In the genomic region with DNA sequence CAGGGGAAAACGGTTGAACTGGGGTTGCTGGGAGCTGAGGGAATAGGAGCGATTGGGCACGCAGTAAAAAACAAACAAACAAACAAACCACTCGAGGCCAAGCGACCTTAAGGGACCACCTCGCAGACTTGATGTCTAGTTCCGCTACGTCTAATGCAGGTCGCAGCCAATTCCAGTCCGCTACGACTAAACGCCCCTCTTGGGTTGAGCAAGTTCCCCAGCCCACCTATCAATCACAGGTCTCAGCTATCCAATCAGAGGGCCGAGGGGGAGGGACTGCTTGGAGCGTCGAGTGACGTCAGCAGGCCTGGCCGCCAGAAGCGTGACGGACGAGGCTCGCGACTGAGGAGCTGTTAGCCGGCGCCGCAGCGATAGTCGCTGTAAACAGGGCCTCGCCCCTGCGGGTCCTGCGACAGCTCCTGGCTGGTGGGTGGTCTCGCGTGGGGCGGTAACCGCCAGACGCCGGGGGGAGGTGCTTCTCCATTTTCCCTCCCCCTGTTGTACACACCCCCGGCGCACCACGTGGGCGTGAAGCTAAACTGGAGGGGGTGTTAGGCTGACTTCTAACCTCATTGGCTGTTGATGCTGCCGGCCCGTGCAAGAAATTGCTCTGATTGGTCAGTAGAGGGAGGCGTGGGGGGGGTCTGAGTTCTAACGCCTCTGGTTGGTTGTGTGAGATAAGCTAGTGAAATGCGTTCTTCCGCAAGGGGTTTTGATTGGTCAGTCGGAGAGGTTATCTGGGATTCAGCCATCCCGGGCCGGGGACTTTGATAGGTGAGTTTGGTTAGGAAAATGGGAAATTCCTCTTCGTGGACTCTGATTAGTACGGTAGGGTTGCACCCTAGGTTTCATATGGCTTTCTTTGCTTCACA, we compare ENCODE assay signal across 7 mouse cellular contexts. TPM values are rescaled to one million over a fixed set of nuclear protein-coding genes. Genes with fewer than 3 reads are reported as not detected.
DNase-seq lines count a peak whose midpoint lies in the region; ATAC-seq lines count a peak whose summit lies in the region.

A gene (minus strand): TSS at position 205 of the 872 bp plus-strand sequence.

- peak within 1 kb of the TSS; percentile 71 for H3K4me3 ChIP-seq in intestine, embryonic 16.5 days (ENCODE audit: low read length)
- H3K4me3 ChIP-seq in midbrain, embryonic 11.5 days (ENCODE audit: low read depth, low read length), result peak within 1 kb of the TSS; percentile 63

- H3K36me3 ChIP-seq in intestine, embryonic 16.5 days (ENCODE audit: control insufficient read depth, insufficient read depth, low read length), result peaks cover 9% of the 10 kb centered on the region; the same call in 1 of the 2 replicates
- peaks cover 1% of the 10 kb centered on the region; the same call in 1 of the 2 replicates for H3K36me3 ChIP-seq in midbrain, embryonic 11.5 days (ENCODE audit: control insufficient read depth, insufficient read depth, low read length)

- peak; percentile 99 for DNase-seq in adrenal gland, adult 8-10 months
- DNase-seq in embryo, embryonic 9.5 days (ENCODE audit: extremely low spot score), result peak; percentile 99
- peak; percentile 91 to 98 for DNase-seq in gastrocnemius, postnatal 4 days (ENCODE audit: low spot score in 2 of 2)
- DNase-seq in left cerebral cortex, postnatal 36 days (ENCODE audit: low spot score in 2 of 2), result peak; percentile 97 to 98
- DNase-seq in midbrain, embryonic 11.5 days (ENCODE audit: low spot score, missing footprints), result peak; percentile 100
- peak; percentile 99 for DNase-seq in skeletal muscle tissue, adult 2 months (ENCODE audit: low read depth, low spot score)

- peak within 1 kb of the TSS; percentile 98 for H3K27ac ChIP-seq in intestine, embryonic 16.5 days (ENCODE audit: low read length)
- peak within 1 kb of the TSS; percentile 93 for H3K27ac ChIP-seq in midbrain, embryonic 11.5 days (ENCODE audit: low read depth, low read length)

- H3K27me3 ChIP-seq in intestine, embryonic 16.5 days (replicated peaks; ENCODE audit: control insufficient read depth, insufficient read depth, low read length), result no peaks in the 10 kb centered on the region
- H3K27me3 ChIP-seq in midbrain, embryonic 11.5 days (ENCODE audit: control insufficient read depth, insufficient read depth, low read length), result no peaks in the 10 kb centered on the region

- under 1% methylated on average over 51 of the region's 51 CpGs for WGBS in intestine, embryonic 16.5 days
- WGBS in midbrain, embryonic 11.5 days, result under 1% methylated on average over 51 of the region's 51 CpGs

- no peaks in the 10 kb centered on the region for H3K9me3 ChIP-seq in intestine, embryonic 16.5 days (ENCODE audit: control insufficient read depth, low read length)
- no peaks in the 10 kb centered on the region for H3K9me3 ChIP-seq in midbrain, embryonic 11.5 days (ENCODE audit: control insufficient read depth, low read length)

- intact Hi-C loops in left cerebral cortex, postnatal 36 days (cut with DNase I), result loop anchor here (2.0 kb wide), 1 partner anchor 30 kb away; a partner anchor contains a TSS

- ATAC-seq in intestine, embryonic 16.5 days, result peak; percentile 94
- peak; percentile 98 for ATAC-seq in midbrain, embryonic 11.5 days (ENCODE audit: low FRiP score)

- peak within 1 kb of the TSS; percentile 80 for H3K9ac ChIP-seq in intestine, embryonic 16.5 days (ENCODE audit: low read depth, low read length)
- peak within 1 kb of the TSS; percentile 86 for H3K9ac ChIP-seq in midbrain, embryonic 11.5 days (ENCODE audit: low read length)

- peak within 1 kb of the TSS; percentile 83 for H3K4me2 ChIP-seq in intestine, embryonic 16.5 days (ENCODE audit: low read depth, low read length)
- H3K4me2 ChIP-seq in midbrain, embryonic 11.5 days, result peak within 1 kb of the TSS; percentile 75

- H3K4me1 ChIP-seq in intestine, embryonic 16.5 days (ENCODE audit: control insufficient read depth, insufficient read depth, low read length), result peaks cover 14% of the 10 kb centered on the region
- H3K4me1 ChIP-seq in midbrain, embryonic 11.5 days (ENCODE audit: control insufficient read depth, insufficient read depth, low read length), result peaks cover 9% of the 10 kb centered on the region

RNA-seq across cellular contexts. Expression of the gene that starts here (rescaled TPM):
- total RNA-seq in adrenal gland, adult 8-10 months (2022), result 1 to 10 TPM in 1 of 4 experiments, under 1 TPM in 2, not detected in 1; 0.70 to 1.2 (median 0.81) TPM
- total RNA-seq in gastrocnemius, postnatal 4 days (2021), result 1 to 10 TPM in 1 of 2 experiments, not detected in 1; 1.4 TPM
- polyA plus RNA-seq in intestine, embryonic 16.5 days (2015; fragmentation: Nextera tagmentation; extraction: Ambion mirVana), result 2.0 and 2.2 TPM in 2 replicates
- 1 to 10 TPM in 1 of 2 experiments, not detected in 1; 1.0 TPM for total RNA-seq in left cerebral cortex, postnatal 36 days (2021)
- 0.92 TPM in 1 of 2 replicates, not detected in the other for polyA plus RNA-seq in midbrain, embryonic 11.5 days (2014; fragmentation: Nextera tagmentation; extraction: Ambion mirVana)

Comparison
In these comparisons a context has a peak if more than half of its experiments do, and no peak if none do; other contexts are left out.
1. Peak in every context shown above with its lines: DNase-seq, ATAC-seq, H3K4me3 ChIP-seq and H3K27ac ChIP-seq.
2. Peak in DNase-seq, ATAC-seq, H3K4me3 ChIP-seq, H3K27ac ChIP-seq, H3K9ac ChIP-seq and H3K4me2 ChIP-seq in midbrain, embryonic 11.5 days; RNA of the gene not detected or under 1 TPM.